Mouse (Mus musculus) G1E (cell line): Measurements from ENCODE around the gene Gm17018. TPM values are rescaled to one million over a fixed set of nuclear protein-coding genes. Genes with fewer than 3 reads are reported as not detected.

ENCODE experiments used
- ATAC-seq: 2 replicates; pipeline ENCODE4 v1.8.0; 2016; ENCODE audit warnings: mild to moderate bottlenecking; ENCODE audit not compliant: insufficient number of reproducible peaks, poor library complexity, low FRiP score, severe bottlenecking; ENCODE audit errors: extremely low read depth
- DNase-seq: peaks from one replicate; pipeline ENCODE4 v3.0.0; 2012; ENCODE audit warnings: low spot score
- H3K27me3 ChIP-seq: 2 replicates; pipeline ENCODE4 v1.6.1; 2012; ENCODE audit warnings: mild to moderate bottlenecking, low read length, inconsistent platforms; ENCODE audit not compliant: insufficient read depth
- H3K36me3 ChIP-seq: replicated peaks from 2 replicates; pipeline ENCODE3; 2012; ENCODE audit warnings: mild to moderate bottlenecking, inconsistent platforms
- H3K4me1 ChIP-seq: 2 replicates; pipeline ENCODE4 v1.6.1; 2012; ENCODE audit warnings: low read depth, low read length, inconsistent platforms, mixed read lengths; ENCODE audit not compliant: insufficient read depth
- H3K4me3 ChIP-seq: 2 replicates; pipeline ENCODE4 v1.5.1; 2012; ENCODE audit warnings: low read depth, mild to moderate bottlenecking, inconsistent platforms, low read length, moderate library complexity, mixed read lengths
- H3K9me3 ChIP-seq: replicated peaks from 2 replicates; pipeline ENCODE4 v1.6.1; 2012; ENCODE audit warnings: inconsistent platforms
- CTCF ChIP-seq: IDR thresholded peaks from 2 replicates; pipeline ENCODE4 v1.5.1; 2012; ENCODE audit warnings: low read depth, low read length, inconsistent platforms, mixed read lengths
- GATA1 ChIP-seq: IDR thresholded peaks from 2 replicates; pipeline ENCODE4 v1.6.1; 2012; ENCODE audit warnings: borderline replicate concordance, low read length, inconsistent platforms, mixed read lengths
- GATA2 ChIP-seq: IDR thresholded peaks from 2 replicates; pipeline ENCODE4 v1.6.1; 2012; ENCODE audit warnings: low read depth, low read length, inconsistent platforms, borderline replicate concordance
- POLR2AphosphoS5 ChIP-seq: IDR thresholded peaks from 2 replicates; pipeline ENCODE4 v1.6.1; 2012; ENCODE audit warnings: low read depth, low read length, inconsistent platforms; ENCODE audit not compliant: insufficient replicate concordance
- TAL1 ChIP-seq: conservative IDR thresholded peaks from 2 replicates; pipeline ENCODE4 v1.6.1; 2012; ENCODE audit warnings: low read depth, low read length, inconsistent platforms, mixed read lengths
- polyA plus RNA-seq: library from polyadenylated mRNA; stranded (reverse); fragments of >175 nt; gene quantifications from 2 replicates; pipeline ENCODE4 v1.2.3, GENCODE M21; 2012
- total RNA-seq, 2 experiments: library from RNA; stranded (forward) in 1 of 2; stranded (reverse) in 1 of 2; fragments of 200-1000 nt in 1 of 2; fragments of >200 nt in 1 of 2; fragmentation: Nextera tagmentation in 1 of 2; gene quantifications; 2 replicates each; pipeline ENCODE4 v1.2.3; 2014 to 2017

Gene Gm17018
- total RNA-seq (2014; fragmentation: Nextera tagmentation) (11.4 and 13.0 TPM in 2 replicates), total RNA-seq (2017) (22.6 and 28.4 TPM in 2 replicates), polyA plus RNA-seq (19.5 and 27.2 TPM in 2 replicates)

DNA sequence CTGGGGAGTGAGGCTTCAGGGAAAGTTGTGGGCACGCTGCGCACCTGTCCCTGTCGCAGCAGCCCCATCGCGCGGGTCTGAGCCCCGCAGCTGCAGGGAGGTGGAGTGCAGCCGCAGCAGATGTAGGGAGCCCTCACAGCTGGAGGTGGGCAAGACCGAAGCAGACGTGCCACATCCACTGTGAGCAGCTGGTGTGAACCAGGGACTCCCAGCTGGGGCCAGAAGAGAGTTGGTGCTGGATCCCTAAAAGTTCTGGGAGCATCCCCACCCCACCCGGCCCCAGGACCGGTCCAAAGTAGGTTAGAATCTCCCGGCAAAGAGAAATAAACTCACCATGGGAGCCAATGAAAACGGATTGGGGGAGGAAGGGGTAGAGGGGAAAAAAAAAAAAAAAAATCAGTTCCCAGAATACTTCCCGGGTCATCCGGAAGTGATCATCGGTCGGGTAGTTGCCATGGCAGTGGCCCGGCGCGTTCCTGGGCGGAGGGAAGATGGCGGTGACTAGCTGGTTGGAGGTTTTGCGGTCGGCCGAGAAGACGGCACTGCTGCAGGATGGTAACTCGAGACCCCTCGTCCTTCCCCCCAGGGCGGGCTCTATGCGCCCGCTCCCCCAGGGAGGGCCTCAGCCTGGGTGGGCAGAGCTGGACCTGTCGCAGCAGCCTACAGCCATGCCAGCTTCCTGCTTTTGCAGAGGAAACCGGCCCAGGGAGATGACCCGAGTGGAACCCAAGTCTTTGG lies at the start of gene Gm17018, which contains the start of gene Poll:
TSS of gene Gm17018 (plus strand) at position 463 of the 738 bp plus-strand sequence.
TSS of gene Poll (minus strand) at position 379 of the 738 bp plus-strand sequence.
- peak within 1 kb of the TSS; percentile 80 for H3K4me3 ChIP-seq
- ATAC-seq (peak; percentile 78), DNase-seq (peak; percentile 83)
- peaks cover 58% of the 10 kb centered on the region for H3K36me3 ChIP-seq
- peaks cover 38% of the 10 kb centered on the region for H3K4me1 ChIP-seq
- H3K27me3 ChIP-seq: no peaks in the 10 kb centered on the region
- no peak for TF ChIP-seq GATA1
- no peak for TF ChIP-seq CTCF
- H3K9me3 ChIP-seq: no peaks in the 10 kb centered on the region

DNA sequence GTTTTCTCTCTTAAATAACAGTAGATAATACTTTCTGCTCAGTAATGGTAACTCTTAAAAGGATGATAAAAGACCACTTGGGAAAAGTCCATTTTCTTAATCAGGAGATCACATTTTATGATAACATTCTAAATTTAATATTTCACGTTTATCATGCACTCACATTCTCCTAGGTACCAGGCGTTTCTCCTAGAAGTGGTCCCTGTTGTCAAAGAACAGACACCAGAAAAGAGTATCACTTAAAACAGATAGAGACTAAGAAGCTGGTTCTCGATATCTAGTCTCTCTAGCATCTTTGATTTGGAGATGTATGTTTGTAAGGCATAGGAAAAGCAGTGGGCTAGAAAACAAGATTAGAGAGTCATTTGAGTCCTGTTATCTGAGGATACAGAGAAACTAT lies 49.7 kb upstream of the Gm17018 start:
- H3K4me1 ChIP-seq: peaks cover 27% of the 10 kb centered on the region
- no peaks in the 10 kb centered on the region for H3K27me3 ChIP-seq
- no peaks in the 10 kb centered on the region for H3K9me3 ChIP-seq
- peaks cover 60% of the 10 kb centered on the region for H3K36me3 ChIP-seq
- no peak overlapping the region for H3K4me3 ChIP-seq
- DNase-seq (no peak), ATAC-seq (peak; percentile 68)
- 0 out of 2 replicates have a peak, but pooled peaks have one; percentile 26 for TF ChIP-seq TAL1
- no peak for TF ChIP-seq POLR2AphosphoS5

DNA sequence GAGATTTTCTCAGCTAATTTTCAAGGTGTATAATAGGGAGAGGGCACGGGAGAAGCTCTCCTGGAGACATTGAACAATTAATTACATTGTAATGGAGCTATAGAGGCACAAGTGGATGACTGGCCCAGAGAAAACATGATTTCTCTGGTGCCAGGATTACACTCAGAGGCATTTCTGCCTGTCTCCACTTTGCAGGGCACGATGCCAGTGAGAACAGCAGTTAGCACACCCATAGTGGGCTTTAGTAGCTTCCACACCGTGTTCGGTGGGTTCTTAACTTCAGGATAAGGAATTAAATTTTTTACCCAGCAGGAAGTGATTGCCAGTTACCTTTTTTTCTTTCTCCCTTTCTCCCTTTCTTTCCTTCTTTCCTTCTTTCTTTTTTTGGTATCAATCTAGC lies 49.0 kb upstream of the Gm17018 start:
- Histone ChIP-seq H3K4me3 (no peak overlapping the region), H3K9me3 (no peaks in the 10 kb centered on the region), H3K36me3 (peaks cover 64% of the 10 kb centered on the region), H3K27me3 (no peaks in the 10 kb centered on the region), H3K4me1 (peaks cover 27% of the 10 kb centered on the region)
- no peak for ATAC-seq
- DNase-seq: no peak
- no peak for TF ChIP-seq GATA2
- no peak for TF ChIP-seq CTCF
- no peak for TF ChIP-seq TAL1
- no peak for TF ChIP-seq GATA1
- TF ChIP-seq POLR2AphosphoS5: no peak

DNA sequence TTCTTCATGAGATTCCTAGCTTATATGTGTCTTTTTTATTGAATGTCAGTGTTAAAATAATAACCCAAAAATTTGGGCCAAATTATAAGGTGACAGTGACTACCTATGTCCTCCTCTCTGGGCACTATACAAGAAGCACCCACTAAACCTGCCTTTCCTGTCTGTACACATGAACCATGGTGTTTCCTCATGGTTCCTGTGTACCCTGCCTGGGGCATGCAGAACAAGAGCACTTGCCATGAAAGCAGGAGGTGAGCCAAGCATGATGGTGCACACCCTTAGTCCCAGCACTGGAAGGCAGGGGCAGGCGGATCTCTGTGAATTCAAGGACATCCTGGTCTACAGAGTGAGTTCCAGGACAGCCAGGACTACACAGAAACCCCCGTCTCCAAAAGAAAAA lies 45.1 kb upstream of the Gm17018 start:
- DNase-seq (no peak), ATAC-seq (no peak)
- H3K9me3 ChIP-seq: no peaks in the 10 kb centered on the region
- H3K4me3 ChIP-seq: no peak overlapping the region
- H3K36me3 ChIP-seq: peaks cover 82% of the 10 kb centered on the region
- H3K27me3 ChIP-seq: no peaks in the 10 kb centered on the region
- TF ChIP-seq TAL1 (no peak), GATA1 (no peak), POLR2AphosphoS5 (no peak), CTCF (no peak), GATA2 (no peak)
- H3K4me1 ChIP-seq: peaks cover 15% of the 10 kb centered on the region

DNA sequence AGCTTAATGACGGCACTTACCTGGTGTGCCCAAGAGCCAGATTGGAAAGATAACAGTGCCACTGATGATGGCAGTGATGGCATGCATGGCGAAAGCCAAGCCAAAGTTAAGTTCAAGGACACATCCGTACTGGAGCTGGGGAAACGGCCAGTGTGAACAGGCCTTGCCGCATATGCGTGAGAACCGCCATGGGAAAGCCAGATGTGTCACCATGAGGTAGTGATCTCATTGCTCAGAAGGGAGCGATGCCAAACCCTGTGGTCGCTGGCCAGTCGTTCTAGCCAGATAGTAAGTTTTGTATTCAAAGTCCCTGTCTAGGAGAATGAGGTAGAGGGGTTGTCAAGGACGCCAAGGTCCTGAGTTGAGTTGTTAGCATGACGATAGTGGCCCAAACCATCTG lies 44.2 kb upstream of the Gm17018 start:
- ATAC-seq (no peak), DNase-seq (no peak)
- no peaks in the 10 kb centered on the region for H3K9me3 ChIP-seq
- no peaks in the 10 kb centered on the region for H3K27me3 ChIP-seq
- H3K4me1 ChIP-seq: peaks cover 8% of the 10 kb centered on the region
- H3K36me3 ChIP-seq: peaks cover 91% of the 10 kb centered on the region
- TF ChIP-seq CTCF: no peak
- TF ChIP-seq TAL1: no peak
- TF ChIP-seq GATA1: no peak
- no peak for TF ChIP-seq POLR2AphosphoS5
- no peak for TF ChIP-seq GATA2
- H3K4me3 ChIP-seq: no peak overlapping the region

DNA sequence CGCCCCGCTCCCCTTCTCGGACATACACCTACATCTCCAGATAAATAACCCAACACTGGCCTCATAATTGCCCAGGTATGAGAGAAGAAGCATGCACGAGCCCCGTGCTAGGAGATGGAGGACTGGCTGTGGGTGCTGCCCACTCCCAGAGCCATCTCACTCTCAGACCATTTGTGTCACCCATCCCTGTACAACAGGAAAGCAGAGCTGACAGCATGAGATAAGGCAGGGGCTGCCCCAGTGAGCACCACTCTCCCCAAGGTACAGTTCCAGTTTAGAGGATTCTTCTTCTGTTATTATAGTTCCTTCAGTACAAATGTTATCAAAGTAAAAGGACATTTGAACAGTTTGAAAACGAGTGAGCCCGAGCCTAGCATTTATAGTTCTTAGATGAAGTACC lies 33.0 kb upstream of the Gm17018 start:
- ATAC-seq: no peak

DNA sequence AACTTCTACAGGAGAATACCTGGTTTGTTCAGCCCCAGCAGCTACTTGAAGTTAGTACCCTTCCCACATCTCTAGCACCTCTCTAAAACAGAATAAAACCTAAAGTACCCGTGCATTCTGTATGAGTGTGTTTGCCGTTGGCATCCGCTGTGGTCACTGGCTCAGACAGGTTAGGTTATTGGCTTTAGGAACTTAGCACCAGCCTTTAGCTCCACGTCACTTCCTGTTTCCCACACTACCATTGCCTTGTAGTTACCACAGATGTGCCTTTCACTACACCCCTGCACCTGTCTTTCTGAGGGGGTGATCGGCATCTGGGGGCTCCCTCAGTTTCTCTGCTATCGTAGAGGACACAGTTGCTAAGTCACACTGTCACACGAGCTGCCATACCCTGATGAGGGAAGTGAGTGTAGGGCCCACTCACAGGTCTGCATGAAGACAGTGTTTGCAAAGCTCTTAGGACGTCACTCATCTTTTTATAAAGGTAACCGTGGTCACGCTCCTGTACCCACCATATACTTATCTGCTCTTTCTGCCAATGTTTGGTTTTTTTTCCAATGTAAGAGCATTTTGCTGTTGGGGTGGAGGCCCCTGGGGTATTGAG lies 32.4 kb upstream of the Gm17018 start:
- DNase-seq (no peak), ATAC-seq (no peak)
- Histone ChIP-seq H3K36me3 (peaks cover 65% of the 10 kb centered on the region), H3K27me3 (peaks cover 4% of the 10 kb centered on the region), H3K4me1 (peaks cover 27% of the 10 kb centered on the region), H3K4me3 (no peak overlapping the region), H3K9me3 (no peaks in the 10 kb centered on the region)
- TF ChIP-seq TAL1: no peak
- TF ChIP-seq POLR2AphosphoS5: no peak
- TF ChIP-seq CTCF: no peak
- no peak for TF ChIP-seq GATA1
- TF ChIP-seq GATA2: no peak

More for the DNA sequence above, 33.0 kb upstream of the Gm17018 start:
- Histone ChIP-seq H3K36me3 (peaks cover 71% of the 10 kb centered on the region), H3K27me3 (no peaks in the 10 kb centered on the region; the same call in 1 of the 2 replicates), H3K4me1 (peaks cover 27% of the 10 kb centered on the region), H3K4me3 (no peak overlapping the region), H3K9me3 (no peaks in the 10 kb centered on the region)
- TF ChIP-seq POLR2AphosphoS5 (no peak), GATA1 (no peak), TAL1 (no peak), GATA2 (no peak), CTCF (no peak)
- DNase-seq: no peak
